Mouse (Mus musculus): ENCODE measurements around the gene Asf1b.

- TF ChIP-seq CTCF (IDR thresholded peaks at IDR 0.05; ENCODE audit: low read depth, low read length) (no peak), POLR2A (IDR thresholded peaks at IDR 0.05; ENCODE audit: insufficient read depth, low read length) (no peak)
These were observed 22.3 kb downstream of the Asf1b start for GRCm38 (mm10) chr8:83977646-83978045.

All from ES-Bruce4 (cell line).